Mouse (Mus musculus) midbrain, embryonic 13.5 days (tissue): ENCODE data around the gene 2900026A02Rik. TPM values are rescaled to one million over a fixed set of nuclear protein-coding genes. Genes with fewer than 3 reads are reported as not detected.

Experiments
- ATAC-seq: fragments of 200-750 bp; cut with Nextera tagmentation; 2 replicates; pipeline ENCODE4 v1.8.0; 2017; ENCODE audit warnings: mild to moderate bottlenecking, moderate TSS enrichment, moderate library complexity
- H3K27ac ChIP-seq: fragments of 300-500 bp; sonication (generic); 2 replicates; pipeline ENCODE4 v1.5.1; 2015; ENCODE audit warnings: inconsistent platforms, mild to moderate bottlenecking, moderate library complexity
- H3K27me3 ChIP-seq: fragments of 300-500 bp; sonication (generic); 2 replicates; pipeline ENCODE4 v1.6.1; 2015; ENCODE audit warnings: mild to moderate bottlenecking, inconsistent platforms
- H3K36me3 ChIP-seq: fragments of 300-500 bp; sonication (generic); 2 replicates; pipeline ENCODE4 v1.6.1; 2015; ENCODE audit warnings: mild to moderate bottlenecking, inconsistent platforms
- H3K4me1 ChIP-seq: fragments of 300-500 bp; sonication (generic); replicated peaks from 2 replicates; pipeline ENCODE4 v1.6.1; 2015; ENCODE audit warnings: inconsistent platforms
- H3K4me2 ChIP-seq: fragments of 300-500 bp; sonication (generic); replicated peaks from 2 replicates; pipeline ENCODE4 v1.6.1; 2015; ENCODE audit warnings: moderate library complexity, mild to moderate bottlenecking, inconsistent platforms
- H3K4me3 ChIP-seq: fragments of 300-500 bp; sonication (generic); replicated peaks from 2 replicates; pipeline ENCODE4 v1.5.1; 2015; ENCODE audit warnings: mild to moderate bottlenecking, inconsistent platforms
- H3K9ac ChIP-seq: fragments of 300-500 bp; sonication (generic); replicated peaks from 2 replicates; pipeline ENCODE4 v1.6.1; 2015; ENCODE audit warnings: mild to moderate bottlenecking, inconsistent platforms
- H3K9me3 ChIP-seq: fragments of 300-500 bp; sonication (generic); 2 replicates; pipeline ENCODE4 v1.6.1; 2016; ENCODE audit warnings: mild to moderate bottlenecking, inconsistent platforms
- WGBS: fragments of 180-500 bp; shearing (Covaris S2); methylation state at CpG from one replicate; pipeline ENCODE4 v1.1.7; 2015; 5-methylcytosine and 5-hydroxymethylcytosine counted together
- polyA plus RNA-seq: library from polyadenylated mRNA; unstranded; fragments of >200 nt; fragmentation: Nextera tagmentation; extraction: Ambion mirVana; gene quantifications from 2 replicates; pipeline ENCODE4 v1.2.1, GENCODE M21; 2015

2900026A02Rik gene
- polyA plus RNA-seq, 1 experiment from 2014 or later = 2.7 TPM

DNA sequence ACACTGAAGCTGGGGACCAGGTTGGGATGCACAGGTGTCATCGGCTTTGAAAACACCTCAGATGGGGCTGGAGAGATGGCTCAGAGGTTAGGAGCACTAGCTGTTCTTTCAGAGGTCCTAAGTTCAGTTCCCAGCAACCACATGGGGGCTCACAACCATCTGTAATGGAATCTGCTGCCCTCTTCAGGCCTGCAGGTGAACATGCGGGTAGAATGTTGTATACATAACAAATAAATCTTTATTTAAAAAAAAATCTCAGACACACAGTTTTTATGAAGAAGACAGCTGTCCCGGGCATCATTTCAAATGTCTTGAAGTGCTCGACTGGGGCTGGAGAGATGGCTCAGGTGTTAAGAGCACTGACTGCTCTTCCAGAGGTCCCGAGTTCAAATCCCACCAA, 80.2 kb downstream of the 2900026A02Rik start:
- Histone ChIP-seq H3K9me3 (0 out of 2 replicates have a peak, but pooled peaks cover 4% of the 10 kb centered on the region), H3K36me3 (no peaks in the 10 kb centered on the region), H3K27ac (no peak overlapping the region), H3K4me3 (no peak overlapping the region), H3K27me3 (peaks cover 31% of the 10 kb centered on the region), H3K9ac (no peak overlapping the region), H3K4me2 (no peak overlapping the region), H3K4me1 (peaks cover 34% of the 10 kb centered on the region)
- 96% methylated on average over 5 of the region's 5 CpGs for WGBS
- no peak for ATAC-seq

DNA sequence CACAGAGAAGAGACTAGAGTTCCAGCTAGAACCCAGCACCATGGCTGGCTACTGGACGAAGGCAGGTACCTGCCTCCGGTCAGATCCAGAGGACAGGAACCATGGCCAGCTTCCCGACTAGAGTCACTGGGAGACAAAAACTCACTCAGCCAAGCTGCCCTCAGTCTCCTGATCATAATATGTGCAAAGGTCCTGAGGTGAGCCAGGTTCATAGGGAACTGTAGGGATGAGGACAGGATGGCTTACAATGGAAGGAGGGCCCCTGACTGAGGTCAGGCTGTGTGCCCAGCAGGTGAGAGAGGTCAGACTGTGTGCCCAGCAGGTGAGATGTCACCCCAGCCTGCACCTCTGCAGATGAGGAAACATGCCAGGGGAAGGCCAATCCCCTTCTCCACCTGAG, 81.0 kb downstream of the 2900026A02Rik start:
- H3K27ac ChIP-seq = no peak overlapping the region
- peaks cover 34% of the 10 kb centered on the region for H3K4me1 ChIP-seq
- 91% methylated on average over 3 of the region's 3 CpGs for WGBS
- no peak overlapping the region for H3K4me2 ChIP-seq
- no peak overlapping the region for H3K9ac ChIP-seq
- H3K27me3 ChIP-seq = peaks cover 31% of the 10 kb centered on the region
- H3K4me3 ChIP-seq = no peak overlapping the region
- H3K36me3 ChIP-seq = no peaks in the 10 kb centered on the region
- no peak for ATAC-seq
- H3K9me3 ChIP-seq = 0 out of 2 replicates have a peak, but pooled peaks cover 4% of the 10 kb centered on the region

DNA sequence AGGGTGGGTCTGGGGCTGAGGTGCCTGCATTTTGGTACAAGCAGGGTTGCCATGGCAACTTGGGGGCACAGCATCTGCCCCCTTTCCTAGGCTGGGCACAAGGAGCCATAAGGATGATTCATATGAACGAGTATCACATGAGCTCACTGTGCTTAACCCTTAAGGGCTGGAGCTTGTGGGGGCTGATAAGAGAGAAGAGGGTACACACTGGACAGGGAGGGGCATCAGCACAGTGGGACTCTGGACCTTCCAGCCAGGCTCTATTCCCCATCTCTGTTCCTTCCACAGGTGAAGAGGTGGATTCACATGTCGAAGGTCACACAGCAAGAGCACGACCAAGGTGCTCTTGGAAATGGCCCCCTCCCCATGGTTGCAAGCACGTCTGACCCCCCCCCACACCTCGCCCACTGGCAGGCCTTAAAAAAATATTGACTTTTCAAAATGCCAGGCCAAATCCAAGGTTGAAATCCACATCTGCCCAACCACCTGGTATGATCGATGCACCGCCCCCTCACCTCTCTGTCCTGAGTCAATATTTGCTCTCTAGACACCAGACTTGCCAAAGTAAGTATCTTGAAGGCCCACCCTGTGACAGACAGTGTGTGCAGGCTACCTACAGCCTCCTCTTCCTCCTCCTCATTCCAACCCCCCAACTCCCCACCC, 81.8 kb downstream of the 2900026A02Rik start:
- Histone ChIP-seq H3K4me1 (peaks cover 33% of the 10 kb centered on the region), H3K4me3 (peak overlapping the region; percentile 49), H3K4me2 (peak overlapping the region; percentile 93), H3K36me3 (no peaks in the 10 kb centered on the region), H3K27ac (0 out of 2 replicates have a peak overlapping the region, but pooled peaks have one; percentile 7), H3K9ac (peak overlapping the region; percentile 73), H3K27me3 (peaks cover 31% of the 10 kb centered on the region), H3K9me3 (0 out of 2 replicates have a peak, but pooled peaks cover 4% of the 10 kb centered on the region)
- WGBS = 64% methylated on average over 7 of the region's 7 CpGs
- ATAC-seq = peak; percentile 28

DNA sequence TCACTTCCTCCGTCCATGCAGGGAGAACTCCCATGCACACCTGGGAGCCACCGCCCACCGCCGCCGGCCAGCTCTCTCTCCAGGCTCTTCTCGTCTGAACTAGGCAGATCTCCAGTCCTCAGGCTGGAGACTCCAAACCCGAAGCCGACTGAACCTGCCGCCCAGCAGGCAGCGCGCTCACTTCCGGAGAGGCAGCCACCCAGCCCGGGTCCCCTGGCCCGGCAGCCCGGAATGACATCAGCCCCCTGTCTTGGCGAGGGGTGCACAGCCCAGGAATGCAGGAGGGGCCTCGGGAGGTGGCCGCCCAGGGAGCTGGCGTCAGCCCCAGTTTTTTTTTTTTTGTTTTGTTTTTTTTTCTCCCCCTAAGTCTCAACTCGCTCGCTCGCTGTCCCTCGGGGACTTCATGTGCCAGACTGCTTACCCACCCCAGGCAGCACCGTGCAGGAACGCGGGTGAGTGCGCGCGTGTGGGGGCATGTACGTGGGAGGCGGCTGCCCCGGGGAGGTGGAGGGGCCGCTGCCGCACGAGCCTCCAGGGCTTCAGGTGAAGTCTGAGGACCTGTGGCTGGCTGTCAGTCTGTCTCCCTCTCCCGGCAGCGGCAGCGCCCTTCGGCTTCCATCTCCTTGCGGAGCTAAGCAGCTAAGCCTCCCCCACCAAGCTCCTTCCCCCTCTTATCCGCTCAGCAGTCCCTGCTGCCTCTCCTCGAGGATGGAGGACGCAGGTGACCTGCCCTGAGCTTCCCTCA, 82.5 kb downstream of the 2900026A02Rik start:
- H3K36me3 ChIP-seq = no peaks in the 10 kb centered on the region
- H3K27ac ChIP-seq = 0 out of 2 replicates have a peak overlapping the region, but pooled peaks have one; percentile 7
- peak; percentile 61 for ATAC-seq
- WGBS = under 1% methylated on average over 43 of the region's 43 CpGs
- H3K4me3 ChIP-seq = peak overlapping the region; percentile 49
- peaks cover 33% of the 10 kb centered on the region for H3K4me1 ChIP-seq
- H3K27me3 ChIP-seq = peaks cover 31% of the 10 kb centered on the region
- peak overlapping the region; percentile 73 for H3K9ac ChIP-seq
- H3K9me3 ChIP-seq = 0 out of 2 replicates have a peak, but pooled peaks cover 4% of the 10 kb centered on the region
- H3K4me2 ChIP-seq = peak overlapping the region; percentile 93

DNA sequence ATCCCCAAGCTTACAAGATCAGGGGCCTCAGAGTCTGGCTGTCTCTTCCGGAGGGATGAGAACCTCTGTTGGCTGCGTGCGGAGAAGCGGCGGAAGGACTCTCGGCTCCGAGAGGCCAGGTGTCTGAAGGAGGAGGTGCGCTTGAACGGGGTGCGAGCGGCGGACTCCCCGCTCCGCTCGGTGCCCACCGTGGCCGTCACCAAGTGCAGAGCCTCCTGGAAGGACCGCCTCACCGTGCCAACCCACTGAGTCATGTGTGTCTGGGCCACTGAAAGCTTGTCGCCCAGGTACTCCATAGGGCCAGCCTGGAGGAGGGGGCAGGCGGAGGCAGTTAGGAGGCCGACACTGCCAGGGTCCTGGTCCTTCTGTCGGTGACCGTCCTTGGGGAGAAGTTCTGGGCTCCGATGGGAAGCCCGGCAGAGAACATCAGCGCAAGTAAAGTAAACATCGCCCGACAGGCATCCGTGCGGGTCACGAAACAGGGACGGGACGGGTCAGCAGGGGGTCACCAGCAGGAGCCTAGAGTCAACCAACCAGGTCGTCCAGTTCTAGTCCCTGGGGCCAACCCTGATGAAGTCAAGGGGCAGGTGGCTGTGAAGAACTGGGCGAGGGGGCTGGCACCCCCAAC, 83.2 kb downstream of the 2900026A02Rik start:
- no peak overlapping the region; the same call in 1 of the 2 replicates for H3K27ac ChIP-seq

DNA sequence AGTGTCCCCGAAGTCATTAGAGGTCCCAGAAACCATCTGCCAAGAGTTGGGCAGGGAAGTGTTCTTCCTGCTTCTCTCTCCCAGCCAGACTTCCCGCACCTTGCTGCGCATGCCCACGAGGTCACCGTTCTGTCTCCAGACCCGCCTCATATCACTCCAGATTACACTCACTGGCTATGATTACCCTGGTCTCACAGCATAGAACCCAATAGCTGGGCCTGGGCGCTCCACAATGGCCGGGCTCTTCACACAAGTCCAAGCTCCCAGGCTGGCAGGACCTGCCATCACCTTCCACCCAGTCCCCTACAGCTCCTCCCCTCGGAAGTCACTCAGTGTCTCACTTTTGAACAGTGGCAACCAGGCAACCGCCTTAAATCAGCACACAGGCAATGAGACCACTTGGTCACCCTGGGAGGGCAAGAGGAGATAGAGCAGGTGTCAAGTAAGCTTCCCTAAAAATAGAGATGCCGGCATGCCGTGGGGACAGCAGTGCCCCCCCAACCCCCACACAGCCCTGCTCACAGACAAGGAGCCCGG, 84.0 kb downstream of the 2900026A02Rik start:
- 0 out of 2 replicates have a peak overlapping the region, but pooled peaks have one; percentile 5 for H3K27ac ChIP-seq
- H3K4me2 ChIP-seq = peak overlapping the region; percentile 93
- peaks cover 46% of the 10 kb centered on the region for H3K4me1 ChIP-seq
- peak overlapping the region; percentile 73; the same call in 1 of the 2 replicates for H3K9ac ChIP-seq
- H3K9me3 ChIP-seq = 0 out of 2 replicates have a peak, but pooled peaks cover 4% of the 10 kb centered on the region
- ATAC-seq = no peak
- peaks cover 31% of the 10 kb centered on the region for H3K27me3 ChIP-seq
- no peaks in the 10 kb centered on the region for H3K36me3 ChIP-seq
- WGBS = 72% methylated on average over 13 of the region's 13 CpGs
- H3K4me3 ChIP-seq = peak overlapping the region; percentile 49

More for the DNA sequence above, 83.2 kb downstream of the 2900026A02Rik start:
- 0 out of 2 replicates have a peak, but pooled peaks cover 4% of the 10 kb centered on the region for H3K9me3 ChIP-seq
- ATAC-seq = no peak
- H3K9ac ChIP-seq = peak overlapping the region; percentile 73
- H3K36me3 ChIP-seq = no peaks in the 10 kb centered on the region
- peaks cover 38% of the 10 kb centered on the region for H3K4me1 ChIP-seq
- H3K4me3 ChIP-seq = peak overlapping the region; percentile 49
- peaks cover 31% of the 10 kb centered on the region for H3K27me3 ChIP-seq
- peak overlapping the region; percentile 93 for H3K4me2 ChIP-seq
- 9% methylated on average over 36 of the region's 36 CpGs for WGBS

DNA sequence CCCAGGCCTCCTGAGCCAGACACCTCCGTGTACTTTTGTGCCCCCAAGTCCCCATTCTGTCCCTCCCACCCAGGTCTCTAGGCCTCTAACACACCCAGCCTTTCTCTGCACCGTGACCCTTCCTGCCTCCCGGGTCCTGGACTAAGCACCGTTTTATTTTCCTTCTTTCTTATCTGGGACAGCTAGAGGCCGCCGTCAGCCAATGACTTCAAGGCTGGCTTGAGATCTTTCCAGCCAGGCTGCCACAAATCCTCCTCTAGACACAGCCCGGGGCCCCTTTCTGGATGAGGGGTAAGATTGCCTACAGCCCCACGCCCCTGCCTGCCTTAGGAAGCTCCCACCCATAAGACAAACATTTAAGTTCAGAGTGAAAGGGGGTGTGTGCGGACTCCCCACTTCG, 85.5 kb downstream of the 2900026A02Rik start:
- H3K4me1 ChIP-seq = peaks cover 49% of the 10 kb centered on the region

DNA sequence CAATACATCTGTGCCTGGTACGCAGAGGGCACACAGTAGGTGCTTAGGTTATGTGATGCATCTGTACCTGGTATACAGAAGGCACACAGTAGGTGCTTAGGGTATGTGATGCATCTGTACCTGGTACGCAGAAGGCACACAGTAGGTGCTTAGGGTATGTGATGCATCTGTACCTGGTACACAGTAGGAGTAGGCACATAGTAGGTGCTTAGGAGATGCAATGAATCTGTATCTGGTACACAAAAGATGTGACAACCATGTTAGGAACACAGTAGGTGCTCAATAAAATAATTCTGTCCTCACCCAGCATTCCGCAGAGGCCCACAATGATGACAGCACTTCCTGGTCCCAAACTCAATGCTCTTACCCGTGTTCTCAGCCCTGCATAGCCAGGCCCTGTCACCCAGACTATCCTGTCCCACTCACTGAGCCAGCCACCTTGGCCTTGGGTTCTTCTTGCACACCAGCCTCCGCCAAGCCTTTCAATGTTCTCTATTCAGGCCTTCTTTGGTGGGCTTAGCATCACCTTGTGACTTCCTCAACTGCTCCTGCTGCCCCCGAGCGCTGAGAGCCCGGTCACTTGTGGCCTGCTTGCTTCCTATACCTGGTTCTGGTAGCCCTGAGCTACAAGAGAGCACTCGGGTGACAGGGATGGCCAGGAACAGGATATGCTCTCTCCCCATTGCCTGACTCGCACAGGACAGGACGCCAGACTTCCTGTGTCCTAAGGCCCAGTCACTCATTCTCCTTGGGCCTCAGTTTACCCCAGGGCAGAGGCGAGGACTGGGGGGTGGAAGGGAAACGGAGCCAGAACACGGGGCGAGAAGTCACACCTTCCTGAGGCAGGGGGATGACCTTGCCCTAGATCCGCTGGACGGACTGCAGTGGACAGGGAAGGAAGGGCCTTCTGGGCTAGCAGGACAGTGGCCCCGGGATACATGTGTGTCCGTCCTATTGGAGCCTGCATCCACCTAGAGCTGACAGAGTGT, 87.0 kb downstream of the 2900026A02Rik start:
- ATAC-seq = no peak
- Histone ChIP-seq H3K9ac (no peak overlapping the region), H3K4me2 (no peak overlapping the region), H3K9me3 (no peaks in the 10 kb centered on the region), H3K36me3 (no peaks in the 10 kb centered on the region), H3K27ac (peak overlapping the region; percentile 78), H3K27me3 (peaks cover 23% of the 10 kb centered on the region), H3K4me1 (peaks cover 46% of the 10 kb centered on the region), H3K4me3 (no peak overlapping the region)
- WGBS = 89% methylated on average over 19 of the region's 19 CpGs

More for the DNA sequence above, 85.5 kb downstream of the 2900026A02Rik start:
- no peaks in the 10 kb centered on the region for H3K9me3 ChIP-seq
- no peak for ATAC-seq
- H3K27ac ChIP-seq = no peak overlapping the region
- no peak overlapping the region for H3K4me3 ChIP-seq
- no peak overlapping the region for H3K9ac ChIP-seq
- H3K36me3 ChIP-seq = no peaks in the 10 kb centered on the region
- H3K4me2 ChIP-seq = no peak overlapping the region
- 33% methylated on average over 10 of the region's 10 CpGs for WGBS
- peaks cover 31% of the 10 kb centered on the region for H3K27me3 ChIP-seq

DNA sequence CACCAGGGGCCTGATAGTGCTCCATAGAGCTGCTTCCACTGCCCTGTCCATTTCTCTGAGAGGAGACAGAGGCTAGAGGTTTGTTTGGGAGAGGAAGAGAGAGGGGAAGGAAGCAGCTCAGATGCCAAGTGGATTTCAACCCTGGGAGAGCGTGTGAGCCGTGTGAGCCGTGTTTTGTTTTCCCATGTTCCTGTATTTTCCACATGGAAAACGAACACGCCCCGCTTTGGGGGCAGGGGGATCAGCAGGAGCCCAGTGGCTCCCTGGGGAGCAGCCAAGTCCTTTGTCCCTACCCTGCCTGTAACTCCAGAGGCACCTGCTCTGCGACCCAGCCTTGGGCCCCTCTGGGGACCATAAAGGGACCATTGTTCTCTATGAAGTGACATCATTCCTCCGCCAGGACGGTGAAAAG, 88.0 kb downstream of the 2900026A02Rik start:
- 6% methylated on average over 9 of the region's 9 CpGs for WGBS
- Histone ChIP-seq H3K4me1 (peaks cover 37% of the 10 kb centered on the region), H3K36me3 (no peaks in the 10 kb centered on the region), H3K9me3 (no peaks in the 10 kb centered on the region), H3K27me3 (peaks cover 20% of the 10 kb centered on the region), H3K9ac (no peak overlapping the region), H3K4me3 (no peak overlapping the region), H3K4me2 (no peak overlapping the region), H3K27ac (peak overlapping the region; percentile 78)
- peak; percentile 77 for ATAC-seq

DNA sequence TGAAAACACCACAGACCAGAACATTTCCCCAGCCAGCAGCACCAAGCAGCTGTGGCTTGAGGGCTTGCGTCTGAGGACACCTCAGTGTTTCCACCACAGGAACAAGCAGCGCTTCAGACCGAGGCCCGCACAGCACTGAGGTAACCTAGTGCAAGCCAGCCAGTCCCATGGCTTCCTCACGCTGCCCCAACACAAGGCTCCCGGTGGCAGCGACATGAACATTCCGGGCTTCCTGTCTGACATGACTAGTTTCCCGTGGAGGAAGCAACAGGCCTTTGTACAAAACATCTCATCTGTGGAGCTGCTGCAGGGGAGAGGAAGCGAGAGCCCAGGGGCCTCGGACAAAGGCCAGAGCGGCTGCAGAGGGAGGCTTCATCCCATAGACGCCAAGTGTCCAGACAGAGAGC, 88.4 kb downstream of the 2900026A02Rik start:
- 27% methylated on average over 13 of the region's 13 CpGs for WGBS
- H3K4me2 ChIP-seq = no peak overlapping the region
- H3K27me3 ChIP-seq = peaks cover 16% of the 10 kb centered on the region
- H3K4me3 ChIP-seq = no peak overlapping the region
- no peak overlapping the region for H3K9ac ChIP-seq
- ATAC-seq = no peak
- peak overlapping the region; percentile 78 for H3K27ac ChIP-seq
- peaks cover 33% of the 10 kb centered on the region for H3K4me1 ChIP-seq
- H3K9me3 ChIP-seq = no peaks in the 10 kb centered on the region
- H3K36me3 ChIP-seq = no peaks in the 10 kb centered on the region

DNA sequence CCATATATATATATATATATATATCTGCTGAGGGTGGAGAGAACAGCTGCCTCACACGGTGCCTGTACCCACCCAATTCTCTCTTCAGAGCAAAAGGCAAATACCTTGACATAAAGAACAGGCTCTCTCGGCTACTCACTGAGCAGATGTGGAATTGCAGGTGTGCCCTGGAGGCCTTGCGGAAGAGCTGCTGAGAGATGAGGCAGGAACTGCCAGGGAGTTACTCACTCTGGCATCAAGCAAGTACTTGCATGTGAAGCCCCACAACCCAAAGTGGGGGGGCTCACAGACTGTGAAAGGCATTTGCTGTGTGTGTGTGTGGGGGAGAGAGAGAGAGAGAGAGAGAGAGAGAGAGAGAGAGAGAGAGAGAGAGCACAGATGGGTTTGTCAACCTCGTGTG, 92.6 kb downstream of the 2900026A02Rik start:
- no peaks in the 10 kb centered on the region; the same call in 1 of the 2 replicates for H3K9me3 ChIP-seq
- peaks cover 16% of the 10 kb centered on the region for H3K4me1 ChIP-seq
- ATAC-seq = no peak
- no peak overlapping the region for H3K27ac ChIP-seq
- no peak overlapping the region for H3K9ac ChIP-seq
- H3K27me3 ChIP-seq = no peaks in the 10 kb centered on the region
- 79% methylated on average over 4 of the region's 4 CpGs for WGBS
- no peaks in the 10 kb centered on the region for H3K36me3 ChIP-seq
- H3K4me3 ChIP-seq = no peak overlapping the region
- no peak overlapping the region for H3K4me2 ChIP-seq
